Mouse (Mus musculus) mature B cell (primary cell): ENCODE data around the gene Ppia.
"Not testable (repeated sequence)": the region's sequence is repeated elsewhere in the genome, so short reads cannot be mapped to it uniquely, and the experiment has no call there.

Experiments used
- in situ Hi-C: fragments of 300-500 bp; cut with MboI; formaldehyde crosslinking; loops from 2 replicates; pipeline ENCODE4 v1.14.3; 2019

Ppia gene

GRCm38 (mm10) chr11:6414751-6415550, at the start of gene Ppia:
TSS of gene Ppia (plus strand) at chr11:6415443.
- in situ Hi-C loops = no loop called here

GRCm38 (mm10) chr11:6365885-6366284, 49.4 kb upstream of the Ppia start:
- in situ Hi-C loops = no loop called here

- in situ Hi-C loops = no loop called here
Measured at GRCm38 (mm10) chr11:6366434-6366833, 48.8 kb upstream of the Ppia start.

GRCm38 (mm10) chr11:6367156-6367555, 48.1 kb upstream of the Ppia start:
- in situ Hi-C loops = no loop called here

DNA sequence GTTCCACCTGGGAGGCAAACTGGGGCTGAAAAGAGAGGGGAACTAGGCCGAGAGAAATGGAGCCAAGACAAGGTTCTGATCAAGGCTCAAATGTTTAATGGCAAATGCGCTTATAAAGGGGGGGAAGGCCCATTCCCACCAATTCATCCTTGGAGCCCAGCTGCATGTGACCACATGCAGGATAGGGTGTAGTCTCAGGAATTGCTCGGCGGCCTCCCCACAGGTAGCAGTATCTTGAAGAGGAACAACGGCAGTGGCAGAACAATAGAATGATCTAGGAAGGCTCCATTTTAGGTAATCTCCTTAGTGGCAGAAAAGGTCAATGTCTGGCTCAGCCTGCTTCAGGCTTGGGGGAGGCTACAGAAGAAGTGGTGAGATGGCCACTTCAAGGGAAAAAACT, 47.3 kb upstream of the Ppia start:
- in situ Hi-C loops = not testable (repeated sequence)

DNA sequence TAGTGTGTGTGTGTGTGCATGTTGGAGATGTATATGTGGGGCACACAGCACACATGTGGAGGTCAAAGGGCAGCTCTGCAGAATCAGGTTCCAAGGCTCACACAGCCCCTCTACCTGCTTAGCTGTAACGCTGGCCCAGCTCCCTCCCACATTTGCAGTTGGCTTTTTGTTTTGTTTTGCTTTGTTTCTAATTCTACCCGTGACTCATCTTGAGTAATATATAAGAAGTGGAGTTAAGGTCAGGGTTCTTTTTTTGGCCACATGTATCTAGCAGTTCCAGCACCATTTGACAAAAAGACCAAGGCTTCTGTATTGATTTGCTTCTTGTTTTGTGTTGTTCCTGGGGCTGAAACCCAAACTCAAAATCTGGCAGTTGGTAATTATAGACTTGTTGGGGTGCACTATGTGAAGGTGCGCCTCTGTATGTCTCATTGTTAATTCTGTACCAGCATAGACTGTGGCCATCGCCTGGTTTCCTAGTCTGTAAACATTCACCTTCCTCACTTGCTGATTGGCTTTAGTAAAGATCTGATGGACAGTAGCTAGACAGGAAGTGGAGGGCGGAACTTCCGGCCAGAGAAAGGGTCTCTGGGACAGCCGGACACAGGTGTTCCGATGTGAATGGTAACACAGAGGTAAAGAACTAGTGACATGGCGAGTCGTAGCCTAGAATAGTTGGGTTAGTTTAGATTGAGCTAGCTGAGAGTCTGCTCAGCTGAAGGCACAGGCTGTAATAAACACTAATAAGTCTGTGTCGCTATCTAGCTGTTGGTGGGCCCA, 43.7 kb upstream of the Ppia start:
- in situ Hi-C loops = no loop called here

GRCm38 (mm10) chr11:6372784-6373183, 42.5 kb upstream of the Ppia start:
- in situ Hi-C loops = no loop called here

DNA sequence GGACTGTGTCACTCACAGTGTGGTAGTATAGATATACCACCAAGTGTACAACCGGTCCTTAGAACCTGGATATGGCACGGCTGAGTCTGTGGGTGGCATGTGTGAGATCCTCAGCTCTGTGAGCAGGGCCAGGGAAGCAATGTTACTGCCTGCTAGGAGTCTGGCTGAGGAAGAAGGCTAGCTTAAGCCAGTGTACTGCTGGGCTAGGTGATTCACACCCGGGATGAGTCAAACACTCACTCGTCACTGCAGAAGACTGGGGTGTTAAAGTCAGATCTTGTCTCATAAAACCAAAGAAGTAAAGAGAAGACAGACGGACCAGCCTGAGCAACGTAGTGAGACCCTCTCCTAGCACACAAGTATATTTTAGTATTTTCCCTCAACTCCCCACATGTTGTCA, 34.3 kb upstream of the Ppia start:
- in situ Hi-C loops = no loop called here

GRCm38 (mm10) chr11:6388126-6388725, 27.0 kb upstream of the Ppia start:
- in situ Hi-C loops = no loop called here

DNA sequence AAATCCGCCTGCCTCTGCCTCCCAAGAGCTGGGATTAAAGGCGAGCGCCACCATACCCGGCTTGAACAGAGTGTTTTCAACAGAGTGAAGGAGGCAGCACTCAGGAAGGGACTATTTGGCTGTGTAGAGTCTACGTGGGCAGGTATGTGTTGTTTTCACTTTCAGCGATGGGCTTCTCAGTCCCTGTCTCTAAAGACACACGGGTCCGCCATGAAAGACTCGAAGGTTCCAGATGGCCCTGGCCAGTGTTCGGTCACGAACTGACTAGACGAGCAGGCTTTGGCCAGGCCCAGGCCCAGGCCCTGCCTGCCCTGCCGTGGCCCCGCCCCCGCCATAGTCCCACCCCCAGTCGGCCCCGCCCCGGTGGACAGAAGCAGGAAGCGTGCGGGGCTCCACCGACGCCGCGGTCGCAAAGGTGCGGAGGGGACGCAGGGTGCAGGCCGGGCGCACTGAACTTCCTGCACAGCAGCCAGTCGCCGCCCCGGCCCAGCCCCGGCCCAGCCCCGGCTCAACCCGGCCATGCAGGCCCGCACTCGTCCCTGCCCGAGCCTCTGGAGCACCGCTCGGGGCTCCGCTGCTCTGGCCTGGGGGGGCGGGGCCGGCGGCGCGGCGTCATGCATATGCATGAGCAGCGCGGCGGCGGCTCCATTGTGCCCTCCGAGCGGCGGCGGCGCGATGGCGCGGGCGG, 26.4 kb upstream of the Ppia start, which contains the start of gene Zmiz2:
Gene Zmiz2 (plus strand): TSS at position 349 of the 688 bp plus-strand sequence.
- in situ Hi-C loops = no loop called here

- in situ Hi-C loops = no loop called here
Measured at GRCm38 (mm10) chr11:6389483-6389921, 25.7 kb upstream of the Ppia start.

DNA sequence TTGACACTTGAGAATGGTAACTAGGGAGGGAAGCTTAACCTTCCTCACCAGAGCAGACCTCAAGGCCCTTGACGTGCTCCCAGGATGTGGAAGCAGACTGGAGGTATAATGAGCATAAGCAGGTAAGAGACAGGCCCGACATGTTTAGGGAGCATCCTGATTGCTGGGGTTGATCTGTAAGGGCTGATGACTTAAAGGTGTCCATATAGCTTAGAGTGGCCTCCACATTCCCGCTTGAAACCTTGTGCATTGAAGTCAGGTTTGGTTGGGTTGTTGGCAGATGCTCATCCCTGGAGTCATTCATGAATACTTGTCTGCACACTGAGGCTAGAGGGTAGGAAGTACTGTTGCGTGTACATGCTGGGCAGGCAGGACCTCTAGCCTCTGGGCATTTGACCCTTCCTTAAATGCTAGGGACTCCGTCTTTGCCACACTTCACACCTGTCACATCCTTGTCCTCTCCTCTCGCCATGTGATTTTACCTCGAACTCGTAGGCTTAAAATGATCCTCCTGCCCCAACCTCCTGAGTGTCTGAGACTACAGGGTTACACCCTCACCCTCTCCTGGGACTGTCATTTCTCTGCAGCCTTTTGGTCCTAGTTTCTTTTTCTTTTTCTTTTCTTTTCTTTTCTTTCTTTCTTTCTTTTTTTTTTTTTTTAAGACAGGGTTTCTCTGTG, 24.7 kb upstream of the Ppia start:
- in situ Hi-C loops = no loop called here

DNA sequence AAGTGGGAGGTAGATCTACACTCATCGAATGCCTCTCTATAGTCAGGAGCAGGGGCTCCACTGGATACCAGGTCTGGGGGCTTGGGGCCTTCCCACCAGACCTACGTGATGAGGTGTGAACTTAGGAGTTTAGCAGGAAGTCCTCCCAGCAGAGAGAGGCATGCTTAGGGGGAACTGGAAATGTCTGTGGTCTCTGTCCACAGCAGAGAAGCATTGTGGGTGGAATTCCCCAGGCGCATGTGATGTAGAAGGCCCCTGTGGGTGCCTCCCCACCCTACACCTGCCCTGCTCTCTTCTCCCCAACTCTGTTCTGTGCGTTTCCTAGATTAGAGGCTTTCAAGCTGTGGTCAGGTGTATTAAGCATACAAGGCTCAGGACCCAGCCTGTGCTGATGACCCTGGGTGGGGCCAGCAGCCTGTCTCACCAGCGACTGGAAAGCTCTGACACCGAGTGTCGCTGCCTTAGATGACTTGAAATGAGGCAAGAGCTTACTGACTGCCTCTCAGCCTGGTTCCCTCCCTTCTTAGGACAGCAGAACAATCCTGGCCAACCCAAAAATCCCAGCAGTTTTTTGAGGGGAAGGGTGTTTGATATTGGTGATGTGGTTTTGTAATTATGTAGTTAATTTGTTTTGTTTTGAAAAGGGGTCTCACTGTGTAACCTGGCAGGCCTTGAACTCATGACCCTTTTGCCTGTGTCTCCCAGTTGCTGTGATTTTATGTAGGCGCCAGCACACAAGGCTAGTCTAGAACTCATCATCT, 23.5 kb upstream of the Ppia start:
- in situ Hi-C loops = no loop called here

GRCm38 (mm10) chr11:6392857-6393256, 22.4 kb upstream of the Ppia start:
- in situ Hi-C loops = no loop called here

- in situ Hi-C loops = no loop called here
Measured at GRCm38 (mm10) chr11:6393866-6394265, 21.4 kb upstream of the Ppia start.

DNA sequence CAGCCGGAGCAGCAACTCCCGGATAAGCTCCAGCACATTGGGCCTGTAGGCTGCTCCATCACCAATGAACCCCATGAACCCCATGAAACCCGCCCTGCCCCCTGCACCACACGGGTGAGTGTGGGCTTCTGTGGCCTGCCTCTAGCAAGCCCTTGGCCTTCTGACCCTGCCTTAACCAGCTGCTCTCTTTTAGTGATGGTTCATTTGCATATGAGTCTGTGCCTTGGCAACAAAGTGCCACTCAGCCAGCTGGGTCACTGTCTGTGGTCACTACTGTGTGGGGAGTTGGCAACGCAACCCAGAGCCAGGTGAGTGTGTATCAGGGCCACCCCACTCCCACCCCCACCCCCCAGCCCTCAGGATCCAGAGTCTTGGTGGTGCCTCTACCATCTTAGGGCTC, 19.7 kb upstream of the Ppia start:
- in situ Hi-C loops = no loop called here

DNA sequence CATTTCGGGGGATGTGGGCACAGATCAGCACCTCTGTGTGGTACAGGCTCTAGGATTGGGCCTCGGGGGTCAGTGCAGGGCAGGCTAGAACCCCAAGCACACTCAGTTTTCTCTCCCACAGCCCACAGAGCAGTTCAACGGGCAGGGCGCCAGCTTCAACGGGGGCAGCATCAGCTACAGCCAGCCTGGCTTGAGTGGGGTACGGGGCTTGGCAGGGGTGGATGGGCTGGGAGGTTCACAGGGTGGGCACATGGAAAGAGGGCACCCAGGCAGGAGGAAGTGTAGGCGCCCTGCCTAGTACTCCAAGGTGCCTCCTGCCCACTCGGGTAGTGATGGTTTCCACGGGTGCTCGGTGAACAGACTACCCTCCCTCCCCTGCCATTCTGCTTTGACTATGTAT, 17.1 kb upstream of the Ppia start:
- in situ Hi-C loops = no loop called here

DNA sequence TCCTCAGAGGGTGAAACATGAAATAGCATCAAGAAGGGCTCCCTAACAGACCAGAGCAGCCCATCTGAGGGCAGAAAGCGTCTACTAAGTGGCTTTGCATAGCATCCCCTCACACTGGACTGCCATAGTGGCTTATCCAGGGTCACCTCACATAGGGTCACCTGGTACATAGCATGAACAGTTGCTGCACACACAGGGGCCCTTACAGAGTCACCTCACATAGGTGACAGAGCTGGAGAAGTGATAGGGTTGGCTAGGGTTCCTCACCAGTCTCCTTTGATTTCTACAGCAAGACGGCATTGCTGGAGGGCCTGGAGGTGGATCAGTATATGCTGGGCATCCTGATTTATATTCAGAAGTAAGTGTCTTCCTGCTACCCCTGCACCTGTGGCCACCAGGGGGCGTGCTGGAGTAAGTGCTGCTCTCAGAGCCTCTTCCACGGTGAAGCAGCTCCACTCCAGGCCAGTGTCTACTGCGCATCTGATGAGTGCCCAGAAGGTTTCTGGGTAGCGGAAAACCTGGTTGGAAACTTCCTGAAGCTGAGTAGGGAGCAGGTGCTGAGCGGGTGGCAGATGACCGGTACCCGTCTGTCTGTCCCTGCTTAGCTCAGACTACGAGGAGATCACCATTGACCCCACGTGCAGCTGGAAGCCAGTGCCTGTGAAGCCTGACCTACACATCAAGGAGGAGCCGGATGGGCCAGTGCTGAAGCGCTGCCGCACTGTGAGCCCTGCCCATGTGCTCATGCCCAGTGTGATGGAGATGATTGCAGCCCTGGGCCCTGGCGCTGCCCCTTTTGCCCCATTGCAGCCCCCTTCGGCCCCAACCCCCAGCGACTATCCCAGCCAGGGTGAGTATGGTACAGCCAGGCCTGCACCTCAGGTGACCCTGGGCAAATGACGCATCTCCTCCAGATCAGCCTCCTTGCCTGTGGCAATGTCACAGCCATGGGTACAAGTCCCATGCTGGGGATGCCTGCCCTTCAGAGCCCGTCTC, 12.4 kb upstream of the Ppia start:
- in situ Hi-C loops = no loop called here

DNA sequence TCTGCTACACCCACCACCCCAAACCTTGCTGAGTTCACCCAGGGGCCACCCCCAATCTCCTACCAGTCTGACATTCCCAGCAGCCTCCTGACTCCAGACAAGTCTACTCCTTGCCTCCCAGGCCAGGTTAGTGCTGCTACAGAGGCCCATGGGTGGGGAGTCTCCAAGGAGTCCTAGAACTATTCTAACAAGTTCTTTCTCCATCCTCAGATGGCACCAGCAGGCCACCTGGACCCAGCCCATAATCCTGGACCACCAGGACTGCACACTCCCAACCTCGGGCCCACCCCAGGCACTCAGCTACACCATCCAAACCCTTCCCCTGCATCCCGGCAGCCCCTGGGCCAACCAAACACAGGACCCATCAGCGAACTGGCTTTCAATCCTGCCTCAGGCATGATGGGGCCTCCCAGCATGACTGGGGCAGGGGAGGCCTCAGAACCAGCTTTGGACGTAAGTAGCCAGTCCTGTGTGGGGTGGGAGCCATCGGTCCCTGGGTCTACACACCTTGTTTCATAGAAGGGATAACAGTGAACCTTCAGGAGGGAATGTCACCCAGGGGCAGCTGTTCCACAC, 11.3 kb upstream of the Ppia start:
- in situ Hi-C loops = no loop called here
